Mouse (Mus musculus) hindbrain, embryonic 11.5 days (tissue): ENCODE measurements around the gene Syne1. TPM values are rescaled to one million over a fixed set of nuclear protein-coding genes. Genes with fewer than 3 reads are reported as not detected.
A peak's percentile ranks its signal among the peaks of the same experiment; 100 is the strongest.

Source experiments
- ATAC-seq: fragments of 200-750 bp; cut with Nextera tagmentation; 2 replicates; pipeline ENCODE4 v1.8.0; 2017; ENCODE audit warnings: mild to moderate bottlenecking, moderate TSS enrichment, moderate library complexity; ENCODE audit not compliant: low FRiP score
- DNase-seq: peaks from one replicate; pipeline ENCODE4 v3.0.0-alpha.2; 2015; ENCODE audit warnings: low spot score
- H3K27ac ChIP-seq: fragments of 300-500 bp; sonication (generic); 2 replicates; pipeline ENCODE4 v1.5.1; 2014; ENCODE audit warnings: mild to moderate bottlenecking, low read depth, low read length
- H3K27me3 ChIP-seq: fragments of 300-500 bp; sonication (generic); 2 replicates; pipeline ENCODE4 v1.6.1; 2014; ENCODE audit warnings: mild to moderate bottlenecking, low read length, moderate library complexity, mixed read lengths; ENCODE audit not compliant: control insufficient read depth, insufficient read depth
- H3K36me3 ChIP-seq: fragments of 300-500 bp; sonication (generic); 2 replicates; pipeline ENCODE4 v1.6.1; 2014; ENCODE audit warnings: mild to moderate bottlenecking, low read length, moderate library complexity, mixed read lengths; ENCODE audit not compliant: control insufficient read depth, insufficient read depth
- H3K4me1 ChIP-seq: fragments of 300-500 bp; sonication (generic); replicated peaks from 2 replicates; pipeline ENCODE4 v1.6.1; 2014; ENCODE audit warnings: low read length, mixed read lengths; ENCODE audit not compliant: control insufficient read depth, insufficient read depth
- H3K4me2 ChIP-seq: fragments of 300-500 bp; sonication (generic); replicated peaks from 2 replicates; pipeline ENCODE4 v1.6.1; 2014; ENCODE audit warnings: mild to moderate bottlenecking, low read depth, low read length
- H3K4me3 ChIP-seq: fragments of 300-500 bp; sonication (generic); 2 replicates; pipeline ENCODE4 v1.5.1; 2014; ENCODE audit warnings: low read depth, low read length
- H3K9ac ChIP-seq: fragments of 300-500 bp; sonication (generic); 2 replicates; pipeline ENCODE4 v1.6.1; 2014; ENCODE audit warnings: low read depth, low read length
- H3K9me3 ChIP-seq: fragments of 300-500 bp; sonication (generic); 2 replicates; pipeline ENCODE4 v1.6.1; 2016; ENCODE audit warnings: low read length; ENCODE audit not compliant: control insufficient read depth
- WGBS: fragments of 180-500 bp; shearing (Covaris S2); extraction: QIAGEN DNeasy Blood & Tissue Kit; methylation state at CpG from one replicate; pipeline ENCODE4 v1.1.7; 2014; 5-methylcytosine and 5-hydroxymethylcytosine counted together
- polyA plus RNA-seq: library from polyadenylated mRNA; unstranded; fragments of >200 nt; fragmentation: Nextera tagmentation; extraction: Ambion mirVana; gene quantifications from 2 replicates; pipeline ENCODE4 v1.2.1, GENCODE M21; 2014

Gene Syne1
- polyA plus RNA-seq, 1 experiment from 2014 or later = 6.3 TPM

DNA sequence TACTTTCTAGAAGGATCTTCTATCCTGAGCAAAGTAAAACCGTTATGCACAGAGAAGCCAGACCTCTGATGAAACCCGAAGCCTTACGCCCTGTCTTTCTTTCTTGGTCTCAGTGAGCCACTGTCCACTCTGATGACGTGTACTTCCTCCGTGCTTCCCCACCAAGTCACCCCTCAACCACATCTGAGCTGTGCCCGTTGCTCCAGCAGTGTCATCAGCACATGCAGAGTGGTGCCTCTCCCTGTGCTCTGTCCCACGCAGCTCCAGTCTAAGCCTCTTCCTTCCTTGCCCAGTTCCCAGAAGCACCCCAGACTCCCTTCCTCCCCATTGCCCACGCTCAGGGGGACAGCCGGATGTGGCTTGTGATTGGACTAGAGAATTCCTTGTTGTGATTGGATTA is 224.6 kb downstream of the Syne1 start:
- Histone ChIP-seq H3K4me1 (no peaks in the 10 kb centered on the region), H3K27me3 (no peaks in the 10 kb centered on the region), H3K9me3 (no peaks in the 10 kb centered on the region), H3K27ac (no peak overlapping the region), H3K4me2 (no peak overlapping the region), H3K36me3 (no peaks in the 10 kb centered on the region), H3K9ac (no peak overlapping the region), H3K4me3 (no peak overlapping the region)
- DNase-seq = no peak
- 81% methylated on average over 9 of the region's 9 CpGs for WGBS
- ATAC-seq = no peak

DNA sequence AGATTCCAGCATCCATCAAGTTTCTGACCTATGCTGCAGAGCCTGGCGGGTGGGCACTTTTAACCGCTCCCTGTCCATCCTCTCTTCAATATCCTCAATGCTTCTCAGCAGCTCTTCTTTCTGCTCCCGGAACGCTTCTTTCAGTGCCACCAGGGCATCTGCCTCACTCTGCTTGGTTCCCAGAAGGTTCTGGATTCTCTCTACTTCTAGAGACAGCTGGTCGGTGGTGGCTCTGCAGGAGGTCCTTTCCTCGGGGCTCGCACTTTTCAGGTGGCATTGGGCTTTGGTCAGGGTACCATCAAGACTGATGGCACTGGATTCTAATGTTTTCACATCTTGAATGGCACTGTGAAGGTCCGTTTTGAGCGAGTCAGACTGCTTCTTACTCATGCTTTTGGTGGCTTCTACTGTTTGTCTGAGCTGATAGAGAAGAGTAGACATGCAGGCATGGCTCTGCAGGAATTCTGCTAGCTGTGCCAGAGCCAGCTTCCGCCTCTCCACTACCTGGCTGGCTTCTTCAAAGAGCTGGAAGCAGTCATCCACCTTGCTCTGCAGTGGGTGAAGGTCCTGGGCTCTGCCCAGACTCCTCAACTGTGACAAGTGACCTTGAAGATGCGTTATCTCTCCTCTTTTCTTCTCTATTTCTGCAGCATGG is 227.4 kb downstream of the Syne1 start:
- Histone ChIP-seq H3K9ac (no peak overlapping the region), H3K4me2 (no peak overlapping the region), H3K27me3 (no peaks in the 10 kb centered on the region), H3K4me1 (no peaks in the 10 kb centered on the region), H3K9me3 (no peaks in the 10 kb centered on the region), H3K4me3 (no peak overlapping the region), H3K27ac (no peak overlapping the region), H3K36me3 (no peaks in the 10 kb centered on the region)
- ATAC-seq (no peak), DNase-seq (no peak)
- WGBS = 87% methylated on average over 11 of the region's 11 CpGs

DNA sequence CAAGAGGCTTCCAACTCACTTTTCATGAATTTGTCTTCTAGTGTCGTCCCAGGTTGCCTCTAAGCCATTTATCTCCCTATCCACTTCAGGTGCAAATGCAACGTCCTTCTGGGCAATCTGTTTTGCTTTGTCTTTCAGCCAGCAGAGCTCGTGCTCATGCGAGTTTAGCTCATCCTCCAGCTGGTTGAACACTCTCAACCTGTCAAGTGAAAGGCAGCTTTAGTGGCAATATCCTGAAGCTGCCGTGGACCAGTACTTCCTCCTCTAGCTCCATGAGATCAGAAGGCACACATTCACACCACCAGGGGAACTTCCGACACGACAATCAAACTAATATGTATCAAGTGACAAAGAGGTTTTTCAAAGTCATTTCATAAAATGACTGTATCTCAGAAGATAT is 228.7 kb downstream of the Syne1 start:
- no peaks in the 10 kb centered on the region for H3K9me3 ChIP-seq
- H3K36me3 ChIP-seq = no peaks in the 10 kb centered on the region
- H3K4me3 ChIP-seq = no peak overlapping the region
- no peak overlapping the region for H3K27ac ChIP-seq
- H3K4me2 ChIP-seq = no peak overlapping the region
- ATAC-seq (no peak), DNase-seq (no peak)
- no peaks in the 10 kb centered on the region for H3K4me1 ChIP-seq
- 55% methylated on average over 7 of the region's 7 CpGs for WGBS
- no peaks in the 10 kb centered on the region for H3K27me3 ChIP-seq
- no peak overlapping the region for H3K9ac ChIP-seq

DNA sequence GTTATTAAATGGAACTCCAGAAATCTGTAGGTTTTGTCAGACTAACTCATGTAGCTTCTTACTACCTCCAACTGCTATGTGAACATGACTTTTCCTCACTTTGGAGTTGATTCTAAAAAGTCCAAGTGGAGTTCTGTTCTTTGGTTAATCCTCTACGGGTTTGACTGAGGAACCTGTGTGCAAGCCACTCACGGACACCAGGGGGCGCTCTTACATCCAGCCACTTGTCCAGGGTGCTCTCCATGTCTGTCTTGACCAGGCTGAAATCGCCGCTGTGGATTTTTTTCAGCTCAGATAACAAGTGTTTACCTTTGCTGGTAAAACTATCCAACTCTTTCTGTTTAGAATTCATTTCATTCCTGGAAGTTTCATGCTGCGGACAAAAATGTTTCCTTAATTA is 233.7 kb downstream of the Syne1 start:
- H3K4me1 ChIP-seq = no peaks in the 10 kb centered on the region
- no peak overlapping the region for H3K4me3 ChIP-seq
- 27% methylated on average over 6 of the region's 6 CpGs for WGBS
- no peaks in the 10 kb centered on the region for H3K27me3 ChIP-seq
- DNase-seq = peak; percentile 81
- H3K9ac ChIP-seq = no peak overlapping the region
- H3K9me3 ChIP-seq = no peaks in the 10 kb centered on the region
- no peak overlapping the region for H3K4me2 ChIP-seq
- ATAC-seq = peak; percentile 67; the same call in 1 of the 2 replicates
- no peak overlapping the region for H3K27ac ChIP-seq
- H3K36me3 ChIP-seq = no peaks in the 10 kb centered on the region

DNA sequence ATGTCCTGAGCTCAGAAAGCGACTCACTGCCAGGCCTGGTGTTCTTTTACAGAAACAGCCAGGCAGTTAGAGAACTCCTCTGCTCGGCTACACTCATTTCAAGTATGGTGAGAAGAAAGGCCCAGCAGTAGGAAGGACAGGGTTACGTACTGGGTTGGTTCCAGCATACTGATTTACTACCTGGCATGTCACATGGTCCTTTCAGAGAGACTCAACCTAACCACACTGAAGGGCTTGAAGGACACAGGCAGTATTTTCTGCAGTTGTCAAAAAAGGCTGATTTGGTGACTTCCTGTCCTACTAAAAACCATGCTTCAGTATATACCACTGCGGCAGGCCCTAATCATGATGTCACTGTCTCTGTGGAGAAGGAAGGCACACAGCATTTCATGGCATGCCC is 238.8 kb downstream of the Syne1 start:
- ATAC-seq = no peak
- H3K9me3 ChIP-seq = no peaks in the 10 kb centered on the region
- WGBS = 89% methylated on average over 4 of the region's 4 CpGs

DNA sequence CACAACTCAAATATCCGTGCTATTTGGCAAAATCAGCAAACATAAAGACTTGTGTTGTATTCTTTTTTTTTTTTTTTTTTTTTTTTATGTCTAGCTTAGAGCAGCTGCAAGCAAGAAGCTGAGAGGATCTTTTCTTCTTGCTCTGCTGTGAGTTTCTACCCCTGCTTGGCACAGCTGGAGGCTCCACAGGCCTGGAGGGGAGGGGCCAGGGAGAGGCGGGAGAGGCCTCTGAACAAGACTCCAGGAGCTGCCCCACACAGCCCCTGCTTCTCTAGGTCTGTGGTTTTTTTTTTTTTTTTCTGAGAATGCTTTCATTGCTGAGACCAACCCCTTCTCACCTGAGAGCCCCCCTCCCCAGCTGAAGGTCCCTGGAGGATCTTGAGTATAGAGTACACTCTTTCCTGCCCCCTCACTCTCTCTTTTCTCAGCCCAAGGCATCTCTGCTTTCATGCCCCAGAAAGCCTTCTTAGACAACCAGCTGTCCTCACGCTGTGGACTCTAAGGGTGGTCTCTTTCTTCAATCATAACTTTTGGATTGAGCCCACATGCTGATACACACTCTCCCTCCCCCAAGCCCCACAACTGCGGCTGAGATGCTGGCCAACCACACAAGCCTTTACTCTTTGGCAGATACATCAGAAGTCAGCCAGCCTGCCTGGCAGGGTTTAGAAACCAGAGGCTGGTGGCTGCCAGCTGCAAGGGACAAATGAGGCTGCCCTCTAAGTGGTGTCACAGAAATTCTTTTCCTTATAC is 241.1 kb downstream of the Syne1 start:
- H3K4me1 ChIP-seq = no peaks in the 10 kb centered on the region
- H3K4me2 ChIP-seq = no peak overlapping the region
- DNase-seq = no peak
- H3K9me3 ChIP-seq = no peaks in the 10 kb centered on the region
- no peaks in the 10 kb centered on the region for H3K36me3 ChIP-seq
- no peaks in the 10 kb centered on the region for H3K27me3 ChIP-seq
- H3K4me3 ChIP-seq = no peak overlapping the region
- H3K9ac ChIP-seq = no peak overlapping the region
- H3K27ac ChIP-seq = no peak overlapping the region
- ATAC-seq = peak; percentile 59; the same call in 1 of the 2 replicates
- 15% methylated on average over 4 of the region's 4 CpGs for WGBS

More for the DNA sequence above, 238.8 kb downstream of the Syne1 start:
- Histone ChIP-seq H3K4me2 (no peak overlapping the region), H3K27me3 (no peaks in the 10 kb centered on the region), H3K36me3 (no peaks in the 10 kb centered on the region), H3K4me1 (no peaks in the 10 kb centered on the region), H3K4me3 (no peak overlapping the region), H3K9ac (no peak overlapping the region), H3K27ac (no peak overlapping the region)
- DNase-seq = no peak

DNA sequence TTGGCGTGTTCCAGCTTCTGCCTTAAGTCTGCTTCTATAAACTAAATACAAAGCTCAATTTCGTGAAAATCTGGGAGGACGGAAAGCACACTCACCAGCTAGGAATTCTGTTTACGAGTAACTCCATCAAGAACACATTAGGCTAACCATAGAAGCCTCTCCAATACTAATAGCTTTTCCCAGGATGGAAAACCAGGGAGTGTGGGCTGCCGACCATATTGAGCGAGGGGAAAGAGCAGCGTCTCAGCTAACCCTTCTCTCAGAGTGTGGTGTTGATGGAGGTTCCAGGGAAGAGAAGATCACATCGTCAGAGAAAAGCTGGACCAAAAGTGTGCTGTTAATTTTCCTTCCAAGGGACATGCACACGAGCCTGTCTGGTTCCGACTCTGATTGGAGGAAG is 241.9 kb downstream of the Syne1 start:
- WGBS = 44% methylated on average over 10 of the region's 10 CpGs
- no peak for DNase-seq
- no peaks in the 10 kb centered on the region for H3K4me1 ChIP-seq

DNA sequence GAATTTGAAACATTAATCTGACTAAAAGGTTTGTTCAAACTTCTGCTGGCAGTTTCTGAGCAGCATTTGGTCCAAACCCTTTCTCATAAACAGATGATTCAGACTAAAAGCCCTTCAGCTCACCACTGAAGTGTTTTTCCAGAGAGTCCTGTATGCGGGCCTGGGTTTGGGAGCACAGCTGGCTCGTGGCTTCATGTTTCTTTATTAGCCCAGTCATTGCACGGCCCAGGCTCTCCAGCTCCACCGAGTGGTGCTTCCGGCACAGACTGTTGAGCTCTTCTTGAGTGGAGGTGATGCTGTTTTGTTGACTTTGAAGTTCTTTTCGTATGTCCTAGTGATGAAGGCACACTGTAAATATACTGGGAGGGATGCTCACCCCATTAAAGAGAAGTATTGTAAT is 245.7 kb downstream of the Syne1 start:
- no peak for DNase-seq
- H3K4me1 ChIP-seq = no peaks in the 10 kb centered on the region
- H3K9me3 ChIP-seq = no peaks in the 10 kb centered on the region
- H3K4me3 ChIP-seq = no peak overlapping the region
- no peak overlapping the region for H3K27ac ChIP-seq
- no peaks in the 10 kb centered on the region for H3K27me3 ChIP-seq
- H3K36me3 ChIP-seq = no peaks in the 10 kb centered on the region
- 53% methylated on average over 6 of the region's 6 CpGs for WGBS
- H3K9ac ChIP-seq = no peak overlapping the region
- no peak overlapping the region for H3K4me2 ChIP-seq
- no peak for ATAC-seq

More for the DNA sequence above, 241.9 kb downstream of the Syne1 start:
- Histone ChIP-seq H3K9me3 (no peaks in the 10 kb centered on the region), H3K4me2 (no peak overlapping the region), H3K27me3 (no peaks in the 10 kb centered on the region), H3K27ac (no peak overlapping the region), H3K9ac (no peak overlapping the region), H3K36me3 (no peaks in the 10 kb centered on the region), H3K4me3 (no peak overlapping the region)
- ATAC-seq = no peak
